Mouse (Mus musculus) embryonic fibroblast, embryonic 13.5 days (primary cell): ENCODE data around the gene Als2cr12. TPM values are rescaled to one million over a fixed set of nuclear protein-coding genes. Genes with fewer than 3 reads are reported as not detected.
"Not testable (repeated sequence)": the region's sequence is repeated elsewhere in the genome, so short reads cannot be mapped to it uniquely, and the experiment has no call there.

Experiments
- H3K27ac ChIP-seq: 2 replicates; pipeline ENCODE4 v1.5.1; 2012; ENCODE audit warnings: low read length, control low read depth, inconsistent platforms; ENCODE audit not compliant: insufficient read depth
- H3K4me1 ChIP-seq: 2 replicates; pipeline ENCODE4 v1.6.1; 2011; ENCODE audit warnings: low read length; ENCODE audit not compliant: control insufficient read depth, insufficient read depth
- H3K4me3 ChIP-seq: 2 replicates; pipeline ENCODE4 v1.5.1; 2011; ENCODE audit warnings: mild to moderate bottlenecking, control low read depth, low read length; ENCODE audit not compliant: insufficient read depth
- CTCF ChIP-seq: IDR thresholded peaks from 2 replicates; pipeline ENCODE4 v1.5.1; 2011; ENCODE audit warnings: mild to moderate bottlenecking, control low read depth, low read length, moderate library complexity, borderline replicate concordance; ENCODE audit not compliant: insufficient read depth
- POLR2A ChIP-seq: IDR thresholded peaks from 2 replicates; pipeline ENCODE4 v1.6.1; 2011; ENCODE audit warnings: low read depth, mild to moderate bottlenecking, control low read depth, low read length, moderate library complexity
- polyA plus RNA-seq: library from polyadenylated mRNA; stranded (reverse); fragments of >200 nt; gene quantifications from 2 replicates; pipeline ENCODE4 v1.2.4, GENCODE M21; 2011; ENCODE audit warnings: low read depth; ENCODE audit not compliant: missing spikeins, insufficient read length

Als2cr12 gene
- polyA plus RNA-seq, 1 experiment: not detected

- TF ChIP-seq POLR2A (no peak), CTCF (no peak)
- Histone ChIP-seq H3K4me1 (peaks cover 6% of the 10 kb centered on the region), H3K27ac (no peak overlapping the region), H3K4me3 (no peak overlapping the region)
Measured at GRCm38 (mm10) chr1:58693696-58694095, 2.1 kb downstream of the Als2cr12 start.

GRCm38 (mm10) chr1:58691718-58692117 is 4.1 kb downstream of the Als2cr12 start:
- not testable (repeated sequence) for H3K4me1 ChIP-seq, H3K4me3 ChIP-seq, H3K27ac ChIP-seq

GRCm38 (mm10) chr1:58690834-58691488 is 4.8 kb downstream of the Als2cr12 start:
- H3K4me1 ChIP-seq, H3K4me3 ChIP-seq, H3K27ac ChIP-seq: not testable (repeated sequence)

GRCm38 (mm10) chr1:58690006-58690744 is 5.6 kb downstream of the Als2cr12 start:
- H3K4me3 ChIP-seq: no peak overlapping the region
- H3K4me1 ChIP-seq: peaks cover 6% of the 10 kb centered on the region
- TF ChIP-seq CTCF: no peak
- no peak for TF ChIP-seq POLR2A
- no peak overlapping the region for H3K27ac ChIP-seq

- Histone ChIP-seq H3K4me3 (no peak overlapping the region), H3K4me1 (peaks cover 6% of the 10 kb centered on the region), H3K27ac (no peak overlapping the region)
- no peak for TF ChIP-seq POLR2A
- no peak for TF ChIP-seq CTCF
Measured at GRCm38 (mm10) chr1:58689426-58689825, 6.4 kb downstream of the Als2cr12 start.

- not testable (repeated sequence) for H3K4me3 ChIP-seq, H3K27ac ChIP-seq, H3K4me1 ChIP-seq
Measured at GRCm38 (mm10) chr1:58678412-58678811, 17.4 kb downstream of the Als2cr12 start.

GRCm38 (mm10) chr1:58677575-58677974 is 18.2 kb downstream of the Als2cr12 start:
- TF ChIP-seq POLR2A (no peak), CTCF (no peak)
- Histone ChIP-seq H3K4me1 (no peaks in the 10 kb centered on the region), H3K4me3 (no peak overlapping the region), H3K27ac (no peak overlapping the region)

- no peaks in the 10 kb centered on the region for H3K4me1 ChIP-seq
- TF ChIP-seq POLR2A: no peak
- TF ChIP-seq CTCF: no peak
- no peak overlapping the region for H3K4me3 ChIP-seq
- H3K27ac ChIP-seq: no peak overlapping the region
Measured at GRCm38 (mm10) chr1:58675011-58675410, 20.8 kb downstream of the Als2cr12 start.

- no peak overlapping the region for H3K27ac ChIP-seq
- TF ChIP-seq CTCF: no peak
- no peak for TF ChIP-seq POLR2A
- H3K4me1 ChIP-seq: no peaks in the 10 kb centered on the region
- H3K4me3 ChIP-seq: no peak overlapping the region
Measured at GRCm38 (mm10) chr1:58672116-58672515, 23.7 kb downstream of the Als2cr12 start.

- not testable (repeated sequence) for H3K4me1 ChIP-seq, H3K4me3 ChIP-seq, H3K27ac ChIP-seq
Measured at GRCm38 (mm10) chr1:58669635-58670034, 26.2 kb downstream of the Als2cr12 start.

GRCm38 (mm10) chr1:58668191-58668590 is 27.6 kb downstream of the Als2cr12 start:
- Histone ChIP-seq H3K27ac (no peak overlapping the region), H3K4me3 (no peak overlapping the region), H3K4me1 (0 out of 2 replicates have a peak, but pooled peaks cover under 1% of the 10 kb centered on the region)
- TF ChIP-seq POLR2A (no peak), CTCF (no peak)

GRCm38 (mm10) chr1:58663365-58663764 is 32.4 kb downstream of the Als2cr12 start:
- not testable (repeated sequence) for H3K4me1 ChIP-seq, H3K4me3 ChIP-seq

GRCm38 (mm10) chr1:58662671-58663070 is 33.1 kb downstream of the Als2cr12 start:
- H3K27ac ChIP-seq: peak overlapping the region; percentile 94
- not testable (repeated sequence) for H3K4me3 ChIP-seq, H3K4me1 ChIP-seq

More at GRCm38 (mm10) chr1:58663365-58663764, 32.4 kb downstream of the Als2cr12 start:
- H3K27ac ChIP-seq: peak overlapping the region; percentile 94
